Mouse (Mus musculus): Measurements from ENCODE around the gene Gm37240.
"Not testable (repeated sequence)": the region's sequence is repeated elsewhere in the genome, so short reads cannot be mapped to it uniquely, and the experiment has no call there.

The Gm37240 gene

DNA sequence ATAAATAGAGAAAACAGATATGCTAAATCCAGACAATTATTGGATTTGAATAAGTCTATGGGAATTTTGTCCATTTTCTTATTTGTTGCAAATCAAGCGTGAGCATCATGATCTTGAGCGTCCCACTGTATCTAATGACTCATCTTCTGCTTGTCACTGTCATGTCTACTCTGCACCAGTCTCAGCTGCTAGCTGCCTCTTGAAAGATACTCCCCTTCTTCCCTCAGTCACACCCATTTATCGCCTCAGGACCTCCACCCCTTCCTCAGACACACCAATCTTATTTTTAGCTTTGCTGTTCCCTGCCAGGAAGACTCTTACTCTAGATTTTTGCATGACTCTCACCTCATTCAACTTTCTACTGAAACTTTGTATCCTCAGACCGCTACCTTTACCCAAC is 1323.9 kb downstream of the Gm37240 start:
- CTCF ChIA-PET: no interaction called here

DNA sequence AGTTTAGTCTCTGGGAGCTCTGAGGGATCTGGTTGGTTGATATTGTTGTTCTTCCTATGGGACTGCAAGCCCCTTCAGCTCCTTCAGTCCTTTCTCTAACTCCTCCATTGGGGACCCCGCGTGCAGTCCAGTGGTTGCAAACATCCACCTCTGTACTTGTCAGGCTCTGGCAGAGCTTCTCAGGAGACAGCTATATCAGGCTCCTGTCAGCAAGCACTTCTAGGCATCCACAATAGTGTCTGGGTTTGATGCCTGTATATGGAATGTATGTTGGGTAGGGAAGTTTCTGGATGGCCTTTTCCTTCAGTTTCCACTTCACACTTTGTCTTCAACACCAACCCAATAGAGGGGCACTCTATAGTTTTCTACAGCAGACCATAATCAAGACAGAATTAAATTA is 1324.4 kb downstream of the Gm37240 start:
- CTCF ChIA-PET: not testable (repeated sequence)

GRCm38 (mm10) chr3:84558301-84558700 is 1329.0 kb downstream of the Gm37240 start:
- CTCF ChIA-PET: no interaction called here

DNA sequence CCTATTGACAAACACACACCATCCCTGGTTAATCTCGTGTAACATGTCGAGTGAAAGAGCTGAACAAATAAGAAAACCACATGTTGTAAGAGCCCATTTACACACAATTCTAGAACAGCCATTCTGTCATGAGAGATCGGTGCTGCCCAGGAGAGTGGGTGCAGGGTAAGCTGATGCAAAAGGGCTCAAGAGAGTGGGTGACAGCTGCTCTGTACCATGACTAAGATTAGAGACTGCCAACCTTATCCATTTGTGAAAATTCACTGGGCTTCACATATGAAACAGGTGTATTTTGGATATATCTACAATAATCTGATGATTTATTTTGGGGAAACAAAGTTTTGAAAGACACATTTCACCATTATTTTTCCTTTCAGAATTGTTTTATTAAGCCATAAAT is 1331.5 kb downstream of the Gm37240 start:
- CTCF ChIA-PET: interaction anchor here (0.6 kb wide), 1 partner anchor 74 kb away, joined by 4 read pairs; no protein-coding TSS in a partner anchor

DNA sequence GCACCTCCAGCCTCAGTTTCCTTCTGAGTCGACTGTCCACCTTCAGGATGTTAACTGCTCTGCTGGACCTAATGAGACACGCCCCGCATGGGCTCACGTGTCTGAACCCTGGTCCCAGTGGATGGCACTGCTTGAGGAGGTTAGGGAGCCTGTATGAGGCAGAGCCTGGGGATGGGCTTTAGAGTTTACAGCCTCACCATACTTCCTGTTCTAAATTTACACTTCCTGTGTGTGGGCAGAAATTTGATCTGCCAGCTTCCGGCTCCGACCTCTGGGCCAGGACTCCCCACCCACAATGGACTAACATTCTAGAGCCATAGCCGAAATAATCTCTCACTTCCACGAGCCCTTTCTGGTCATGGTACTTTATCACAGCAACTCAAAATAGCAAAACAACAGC is 1340.1 kb downstream of the Gm37240 start:
- CTCF ChIA-PET: interaction anchor here (1.1 kb wide), 1 partner anchor 195 kb away, joined by 4 read pairs; no protein-coding TSS in a partner anchor

DNA sequence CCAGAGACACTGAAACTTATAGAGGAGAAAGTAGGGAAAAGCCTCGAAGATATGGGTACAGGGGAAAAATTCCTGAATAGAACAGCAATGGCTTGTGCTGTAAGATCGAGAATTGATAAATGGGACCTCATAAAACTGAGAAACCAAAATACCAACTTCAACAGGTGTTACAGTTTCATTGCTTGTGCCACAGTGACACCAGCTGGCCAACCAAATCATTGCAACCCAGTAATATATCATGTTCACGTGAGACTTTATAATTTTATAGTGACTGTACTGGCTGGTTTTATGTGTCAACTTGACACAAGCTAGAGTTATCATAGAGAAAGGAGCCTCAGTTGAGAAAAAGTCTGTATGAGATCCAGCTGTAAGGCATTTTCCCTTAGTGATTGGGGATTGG is 1344.9 kb downstream of the Gm37240 start:
- CTCF ChIA-PET: interaction anchor here (1.8 kb wide), 1 partner anchor 190 kb away, joined by 9 read pairs; no protein-coding TSS in a partner anchor

- CTCF ChIA-PET: interaction anchor here (1.8 kb wide), 1 partner anchor 189 kb away, joined by 9 read pairs; no protein-coding TSS in a partner anchor
Observed at GRCm38 (mm10) chr3:84541881-84542280, 1345.4 kb downstream of the Gm37240 start.

DNA sequence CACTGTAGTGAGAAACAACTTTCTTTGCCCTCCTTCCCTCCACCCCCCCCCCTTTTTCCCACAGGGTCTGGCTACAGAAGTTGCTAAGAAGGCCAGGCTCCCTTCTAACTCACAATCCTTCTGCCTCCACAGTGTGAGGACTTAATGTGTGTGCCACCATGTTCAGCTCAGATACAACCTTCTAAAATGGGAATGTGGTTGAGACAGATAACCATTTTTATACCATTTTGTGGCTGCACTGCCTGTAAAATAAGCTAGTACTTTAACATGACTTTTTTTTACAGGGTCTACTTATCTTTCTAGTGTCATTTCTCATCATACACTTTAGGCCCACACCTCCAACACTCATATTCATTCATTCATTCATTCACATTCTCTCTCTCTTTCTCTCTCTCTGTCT is 1346.7 kb downstream of the Gm37240 start:
- CTCF ChIA-PET: interaction anchor here (0.8 kb wide), 1 partner anchor 11 kb away, joined by 3 read pairs; no protein-coding TSS in a partner anchor

GRCm38 (mm10) chr3:84536987-84537386 is 1350.3 kb downstream of the Gm37240 start:
- CTCF ChIA-PET: interaction anchor here (0.6 kb wide), 1 partner anchor 271 kb away, joined by 3 read pairs; no protein-coding TSS in a partner anchor

GRCm38 (mm10) chr3:84533227-84533626 is 1354.1 kb downstream of the Gm37240 start:
- CTCF ChIA-PET: no interaction called here

GRCm38 (mm10) chr3:84529021-84529420 is 1358.3 kb downstream of the Gm37240 start:
- CTCF ChIA-PET: no interaction called here

- CTCF ChIA-PET: no interaction called here
Observed at GRCm38 (mm10) chr3:84524952-84525351, 1362.4 kb downstream of the Gm37240 start.

GRCm38 (mm10) chr3:84516163-84516562 is 1371.2 kb downstream of the Gm37240 start:
- CTCF ChIA-PET: no interaction called here

- CTCF ChIA-PET: no interaction called here
Observed at GRCm38 (mm10) chr3:84512774-84513515, 1374.4 kb downstream of the Gm37240 start.

GRCm38 (mm10) chr3:84505193-84505592 is 1382.1 kb downstream of the Gm37240 start:
- CTCF ChIA-PET: no interaction called here

DNA sequence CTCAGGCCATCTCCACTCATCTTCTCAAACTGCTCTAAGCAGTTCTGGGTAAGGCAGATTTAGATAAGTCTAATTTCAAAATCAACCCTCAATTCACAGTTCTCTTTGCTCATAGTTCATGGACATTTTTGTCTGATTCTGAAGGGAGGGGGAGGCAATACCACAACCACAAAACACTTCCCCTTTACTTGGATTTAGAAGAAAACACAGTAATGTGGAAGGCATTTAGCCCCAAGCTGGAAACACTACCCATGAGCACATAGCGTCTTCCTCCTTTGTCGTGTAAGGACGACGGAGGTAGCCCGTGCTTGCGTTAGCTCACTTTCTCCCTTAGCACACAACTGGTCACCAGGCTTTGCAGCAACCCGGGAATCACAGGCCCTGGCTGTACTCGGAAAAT is 1383.0 kb downstream of the Gm37240 start:
- CTCF ChIA-PET: no interaction called here

GRCm38 (mm10) chr3:84502101-84502500 is 1385.2 kb downstream of the Gm37240 start:
- CTCF ChIA-PET: no interaction called here

DNA sequence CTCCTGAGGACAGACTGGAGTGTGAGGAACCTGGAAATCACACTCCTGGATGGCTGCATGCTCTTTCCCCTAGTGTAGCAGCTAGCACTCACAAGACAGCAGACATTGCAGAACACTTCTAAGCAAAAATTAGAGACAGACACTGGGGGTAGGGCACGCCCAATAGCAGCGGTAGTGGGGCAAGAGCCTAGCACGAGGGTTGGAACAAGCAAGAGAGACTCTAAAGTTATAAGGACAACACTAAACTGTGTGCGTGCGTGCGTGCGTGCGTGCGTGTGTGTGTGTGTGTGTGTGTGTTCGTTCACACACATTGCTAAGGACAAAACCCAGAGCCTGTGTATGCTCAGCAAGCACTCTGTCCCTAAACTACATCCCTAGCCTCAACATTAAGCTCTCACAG is 1386.8 kb downstream of the Gm37240 start:
- CTCF ChIA-PET: no interaction called here

DNA sequence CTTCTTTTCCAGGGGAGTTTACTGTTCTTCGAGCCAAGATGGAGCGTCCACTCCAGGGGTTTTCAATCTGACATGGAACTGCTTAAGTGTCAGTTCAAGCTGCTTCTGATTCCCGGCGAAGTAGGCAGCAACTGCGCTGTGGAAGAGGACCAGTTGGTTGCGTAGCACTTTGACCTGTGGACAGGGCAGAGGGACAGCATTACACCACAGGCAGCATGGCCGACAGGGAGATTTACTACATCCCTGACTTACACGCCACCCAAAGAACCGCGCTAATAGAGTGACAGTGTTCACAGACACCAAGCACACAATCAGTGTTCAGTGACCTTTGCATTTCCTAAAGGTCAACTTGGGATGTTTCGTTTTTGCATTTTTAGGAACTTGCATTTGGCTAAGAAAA is 1389.6 kb downstream of the Gm37240 start:
- CTCF ChIA-PET: no interaction called here

- CTCF ChIA-PET: no interaction called here
Observed at GRCm38 (mm10) chr3:84492657-84493056, 1394.7 kb downstream of the Gm37240 start.

- CTCF ChIA-PET: no interaction called here
Observed at GRCm38 (mm10) chr3:84492148-84492547, 1395.2 kb downstream of the Gm37240 start.

DNA sequence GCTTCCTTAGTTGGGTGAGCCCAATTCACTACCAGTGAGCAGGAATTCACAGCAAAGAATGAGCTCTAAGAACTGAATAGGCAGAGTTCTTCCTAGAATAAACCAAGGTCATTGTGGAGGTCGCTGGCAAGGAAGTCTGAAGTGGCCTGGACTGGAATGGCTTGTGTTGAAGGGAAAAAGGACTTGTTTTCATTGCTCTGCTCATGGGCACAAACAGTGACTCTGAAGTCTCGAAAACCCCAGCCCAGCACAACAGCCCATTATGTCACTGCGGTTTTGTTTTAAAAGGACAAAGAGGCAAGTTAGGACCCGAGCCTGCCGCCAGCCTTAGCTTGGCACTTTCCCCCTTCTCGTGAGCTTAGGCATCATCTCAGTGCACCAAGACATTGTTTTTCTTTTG is 1398.6 kb downstream of the Gm37240 start:
- CTCF ChIA-PET: no interaction called here

GRCm38 (mm10) chr3:84484891-84485290 is 1402.4 kb downstream of the Gm37240 start:
- CTCF ChIA-PET: no interaction called here

DNA sequence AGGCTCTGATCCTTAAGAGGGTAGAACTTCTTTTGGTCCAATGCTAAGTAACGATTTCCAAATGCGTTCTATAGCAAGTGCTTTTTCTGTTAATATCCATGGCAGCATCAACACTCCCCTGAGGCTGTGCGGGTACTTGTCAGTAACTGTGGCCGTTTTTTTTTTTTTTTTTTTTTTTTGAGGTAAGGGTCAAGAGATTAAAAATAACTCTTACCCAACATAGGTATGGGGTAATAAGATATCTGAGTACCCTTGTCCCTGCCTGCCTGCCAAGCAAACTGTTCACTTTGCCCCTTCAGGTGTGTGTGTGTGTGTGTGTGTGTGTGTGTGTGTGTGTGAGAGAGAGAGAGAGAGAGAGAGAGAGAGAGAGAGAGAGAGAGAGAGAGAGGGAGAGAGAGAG is 1403.0 kb downstream of the Gm37240 start:
- CTCF ChIA-PET: no interaction called here
